Mouse (Mus musculus): ENCODE data around the gene Ssr1. TPM values are rescaled to one million over a fixed set of nuclear protein-coding genes. Genes with fewer than 3 reads are reported as not detected.

Ssr1 gene
- polyA plus RNA-seq, 1 experiment from 2014 or later: 77.3 TPM

- H3K27ac ChIP-seq: no peak overlapping the region
- no peaks in the 10 kb centered on the region for H3K9me3 ChIP-seq (replicated peaks)
- H3K4me3 ChIP-seq: no peak overlapping the region
- no peak overlapping the region for H3K9ac ChIP-seq
- ATAC-seq: no peak
- peaks cover 4% of the 10 kb centered on the region; the same call in 1 of the 2 replicates for H3K4me1 ChIP-seq
- H3K27me3 ChIP-seq: no peaks in the 10 kb centered on the region
- H3K4me2 ChIP-seq: no peak overlapping the region
- 52% methylated on average over 17 of the region's 17 CpGs for WGBS
- H3K36me3 ChIP-seq (ENCODE audit: poor library complexity, severe bottlenecking): no peaks in the 10 kb centered on the region
These were observed 51.8 kb downstream of the Ssr1 start for GRCm38 (mm10) chr13:37941950-37942886.

GRCm38 (mm10) chr13:37941138-37941645 is 52.8 kb downstream of the Ssr1 start:
- no peak for ATAC-seq
- Histone ChIP-seq H3K36me3 (ENCODE audit: poor library complexity, severe bottlenecking) (no peaks in the 10 kb centered on the region), H3K4me2 (no peak overlapping the region), H3K4me1 (peaks cover 4% of the 10 kb centered on the region; the same call in 1 of the 2 replicates), H3K27me3 (no peaks in the 10 kb centered on the region), H3K9me3 (replicated peaks) (no peaks in the 10 kb centered on the region), H3K9ac (no peak overlapping the region), H3K27ac (no peak overlapping the region), H3K4me3 (no peak overlapping the region)
- 77% methylated on average over 5 of the region's 5 CpGs for WGBS

- peaks cover 4% of the 10 kb centered on the region; the same call in 1 of the 2 replicates for H3K4me1 ChIP-seq
- H3K9ac ChIP-seq: no peak overlapping the region
- no peaks in the 10 kb centered on the region for H3K9me3 ChIP-seq (replicated peaks)
- H3K27me3 ChIP-seq: no peaks in the 10 kb centered on the region
- no peak for ATAC-seq
- H3K36me3 ChIP-seq (ENCODE audit: poor library complexity, severe bottlenecking): no peaks in the 10 kb centered on the region
- H3K4me3 ChIP-seq: no peak overlapping the region
- H3K27ac ChIP-seq: no peak overlapping the region
- no peak overlapping the region for H3K4me2 ChIP-seq
- 73% methylated on average over 5 of the region's 5 CpGs for WGBS
These were observed 53.4 kb downstream of the Ssr1 start for GRCm38 (mm10) chr13:37940649-37941048.

- 90% methylated on average over 2 of the region's 2 CpGs for WGBS
- Histone ChIP-seq H3K27me3 (no peaks in the 10 kb centered on the region), H3K9me3 (replicated peaks) (no peaks in the 10 kb centered on the region), H3K4me1 (peaks cover 4% of the 10 kb centered on the region; the same call in 1 of the 2 replicates), H3K4me2 (no peak overlapping the region), H3K27ac (no peak overlapping the region), H3K4me3 (no peak overlapping the region), H3K36me3 (ENCODE audit: poor library complexity, severe bottlenecking) (no peaks in the 10 kb centered on the region; the same call in 1 of the 2 replicates), H3K9ac (no peak overlapping the region)
- ATAC-seq: no peak
These were observed 53.9 kb downstream of the Ssr1 start for GRCm38 (mm10) chr13:37940167-37940566.

- Histone ChIP-seq H3K4me3 (no peak overlapping the region), H3K27me3 (no peaks in the 10 kb centered on the region), H3K27ac (no peak overlapping the region), H3K4me2 (no peak overlapping the region), H3K9ac (no peak overlapping the region), H3K4me1 (no peaks in the 10 kb centered on the region), H3K9me3 (replicated peaks) (no peaks in the 10 kb centered on the region), H3K36me3 (ENCODE audit: poor library complexity, severe bottlenecking) (no peaks in the 10 kb centered on the region; the same call in 1 of the 2 replicates)
- ATAC-seq: no peak
- 79% methylated on average over 3 of the region's 3 CpGs for WGBS
These were observed 57.7 kb downstream of the Ssr1 start for GRCm38 (mm10) chr13:37936351-37936750.

GRCm38 (mm10) chr13:37934920-37935319 is 59.1 kb downstream of the Ssr1 start:
- ATAC-seq: no peak
- Histone ChIP-seq H3K9ac (no peak overlapping the region), H3K4me1 (no peaks in the 10 kb centered on the region), H3K36me3 (ENCODE audit: poor library complexity, severe bottlenecking) (peaks cover 11% of the 10 kb centered on the region; the same call in 1 of the 2 replicates), H3K4me3 (no peak overlapping the region), H3K27ac (no peak overlapping the region), H3K4me2 (no peak overlapping the region), H3K9me3 (replicated peaks) (no peaks in the 10 kb centered on the region), H3K27me3 (no peaks in the 10 kb centered on the region)
- WGBS: 82% methylated on average over 8 of the region's 8 CpGs

- Histone ChIP-seq H3K4me1 (no peaks in the 10 kb centered on the region), H3K27me3 (no peaks in the 10 kb centered on the region), H3K27ac (no peak overlapping the region), H3K36me3 (ENCODE audit: poor library complexity, severe bottlenecking) (peaks cover 11% of the 10 kb centered on the region), H3K9ac (no peak overlapping the region), H3K4me2 (no peak overlapping the region), H3K4me3 (no peak overlapping the region), H3K9me3 (replicated peaks) (no peaks in the 10 kb centered on the region)
- ATAC-seq: no peak
- WGBS: 79% methylated on average over 4 of the region's 4 CpGs
These were observed 59.9 kb downstream of the Ssr1 start for GRCm38 (mm10) chr13:37934075-37934474.

GRCm38 (mm10) chr13:37931210-37931922 is 62.7 kb downstream of the Ssr1 start:
- no peak overlapping the region for H3K4me3 ChIP-seq
- H3K9me3 ChIP-seq (replicated peaks): no peaks in the 10 kb centered on the region
- no peak overlapping the region for H3K9ac ChIP-seq
- H3K4me2 ChIP-seq: no peak overlapping the region
- WGBS: 66% methylated on average over 27 of the region's 27 CpGs
- H3K36me3 ChIP-seq (ENCODE audit: poor library complexity, severe bottlenecking): peaks cover 11% of the 10 kb centered on the region
- no peak for ATAC-seq
- no peaks in the 10 kb centered on the region for H3K4me1 ChIP-seq
- H3K27me3 ChIP-seq: no peaks in the 10 kb centered on the region
- no peak overlapping the region for H3K27ac ChIP-seq

GRCm38 (mm10) chr13:37930621-37931020 is 63.4 kb downstream of the Ssr1 start:
- WGBS: 90% methylated on average over 23 of the region's 23 CpGs
- no peak overlapping the region for H3K9ac ChIP-seq
- no peak overlapping the region for H3K27ac ChIP-seq
- H3K4me2 ChIP-seq: no peak overlapping the region
- ATAC-seq: no peak
- no peaks in the 10 kb centered on the region for H3K4me1 ChIP-seq
- no peak overlapping the region for H3K4me3 ChIP-seq
- peaks cover 11% of the 10 kb centered on the region for H3K36me3 ChIP-seq (ENCODE audit: poor library complexity, severe bottlenecking)
- H3K27me3 ChIP-seq: no peaks in the 10 kb centered on the region
- H3K9me3 ChIP-seq (replicated peaks): no peaks in the 10 kb centered on the region

- Histone ChIP-seq H3K27me3 (no peaks in the 10 kb centered on the region), H3K4me1 (no peaks in the 10 kb centered on the region), H3K4me3 (no peak overlapping the region), H3K27ac (no peak overlapping the region), H3K9ac (no peak overlapping the region), H3K4me2 (no peak overlapping the region), H3K36me3 (ENCODE audit: poor library complexity, severe bottlenecking) (peaks cover 11% of the 10 kb centered on the region; the same call in 1 of the 2 replicates), H3K9me3 (replicated peaks) (no peaks in the 10 kb centered on the region)
- ATAC-seq: no peak
- WGBS: 91% methylated on average over 13 of the region's 13 CpGs
These were observed 63.9 kb downstream of the Ssr1 start for GRCm38 (mm10) chr13:37930091-37930490.

GRCm38 (mm10) chr13:37929532-37929931 is 64.5 kb downstream of the Ssr1 start:
- H3K36me3 ChIP-seq (ENCODE audit: poor library complexity, severe bottlenecking): peaks cover 11% of the 10 kb centered on the region; the same call in 1 of the 2 replicates
- no peaks in the 10 kb centered on the region for H3K27me3 ChIP-seq
- no peak overlapping the region for H3K27ac ChIP-seq
- no peaks in the 10 kb centered on the region for H3K9me3 ChIP-seq (replicated peaks)
- H3K4me3 ChIP-seq: no peak overlapping the region
- H3K4me1 ChIP-seq: no peaks in the 10 kb centered on the region
- H3K4me2 ChIP-seq: no peak overlapping the region
- ATAC-seq: no peak
- no peak overlapping the region for H3K9ac ChIP-seq
- 94% methylated on average over 17 of the region's 17 CpGs for WGBS

- no peak for ATAC-seq
- WGBS: 90% methylated on average over 3 of the region's 3 CpGs
These were observed 67.6 kb downstream of the Ssr1 start for GRCm38 (mm10) chr13:37926394-37926793.

More at GRCm38 (mm10) chr13:37926394-37926793, 67.6 kb downstream of the Ssr1 start:
- peaks cover 5% of the 10 kb centered on the region; the same call in 1 of the 2 replicates for H3K4me1 ChIP-seq
- no peaks in the 10 kb centered on the region for H3K9me3 ChIP-seq (replicated peaks)
- H3K9ac ChIP-seq: no peak overlapping the region
- no peak overlapping the region for H3K4me3 ChIP-seq
- no peaks in the 10 kb centered on the region for H3K27me3 ChIP-seq
- peaks cover 11% of the 10 kb centered on the region; the same call in 1 of the 2 replicates for H3K36me3 ChIP-seq (ENCODE audit: poor library complexity, severe bottlenecking)
- no peak overlapping the region for H3K27ac ChIP-seq
- no peak overlapping the region for H3K4me2 ChIP-seq

All from forebrain, embryonic 13.5 days (tissue).